Mouse (Mus musculus): ENCODE measurements around the gene Fam110a.

Fam110a gene

DNA sequence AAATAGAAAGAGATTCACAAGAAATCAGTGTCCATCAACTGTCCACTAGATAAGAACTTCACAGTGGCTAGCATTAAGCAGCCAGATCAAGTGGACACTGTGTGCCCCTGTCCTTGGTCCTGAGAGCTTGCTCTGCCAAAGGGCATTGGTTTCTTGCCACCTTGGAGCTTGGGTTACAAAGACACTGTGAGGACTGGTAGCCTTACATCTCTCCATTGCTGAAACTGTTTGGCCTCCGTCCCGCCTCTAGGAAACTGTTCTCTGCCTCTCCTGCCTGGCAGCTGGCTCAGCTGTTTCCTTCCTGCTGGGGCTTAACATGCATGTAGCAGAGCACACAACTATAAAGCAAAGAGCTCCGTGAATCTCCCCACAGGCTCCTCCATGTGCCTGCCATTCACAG is 42.1 kb downstream of the Fam110a start:
- DNase-seq (ENCODE audit: low spot score), result peak; percentile 44

DNA sequence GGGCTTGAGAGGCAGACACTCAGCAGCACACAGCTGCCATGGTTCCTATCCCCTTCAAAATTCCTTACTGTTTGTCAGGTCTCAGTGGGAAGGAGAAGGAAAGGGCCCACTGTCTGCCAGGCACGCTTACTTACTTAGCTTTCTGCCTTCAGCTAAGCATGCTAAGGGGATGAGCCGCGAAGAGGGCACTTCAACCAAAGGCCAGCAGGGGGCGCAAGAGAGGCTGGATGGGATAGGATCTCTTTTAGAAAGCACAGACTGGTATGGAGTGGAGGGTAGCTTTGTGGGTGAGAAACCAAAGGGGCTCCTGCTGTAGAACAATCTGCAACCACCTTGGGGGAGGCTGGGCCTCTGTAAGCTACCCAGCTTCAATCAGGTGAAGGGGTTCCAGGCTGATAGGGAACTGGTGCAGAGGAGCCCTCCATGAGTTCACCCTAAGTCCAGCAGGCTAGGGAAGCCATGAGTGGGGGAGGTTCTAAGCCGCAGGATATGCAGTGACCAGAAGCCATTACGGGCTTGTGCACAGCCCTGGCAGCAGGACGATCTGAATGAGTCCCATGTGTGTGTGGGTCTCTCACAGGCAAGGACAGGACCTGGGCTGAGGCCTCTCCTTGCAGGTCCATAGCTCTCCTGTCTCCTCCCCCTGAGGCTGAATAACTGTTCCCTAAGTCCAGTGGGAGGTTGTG is 49.5 kb downstream of the Fam110a start:
- peak; percentile 85 for DNase-seq (ENCODE audit: low spot score)

DNA sequence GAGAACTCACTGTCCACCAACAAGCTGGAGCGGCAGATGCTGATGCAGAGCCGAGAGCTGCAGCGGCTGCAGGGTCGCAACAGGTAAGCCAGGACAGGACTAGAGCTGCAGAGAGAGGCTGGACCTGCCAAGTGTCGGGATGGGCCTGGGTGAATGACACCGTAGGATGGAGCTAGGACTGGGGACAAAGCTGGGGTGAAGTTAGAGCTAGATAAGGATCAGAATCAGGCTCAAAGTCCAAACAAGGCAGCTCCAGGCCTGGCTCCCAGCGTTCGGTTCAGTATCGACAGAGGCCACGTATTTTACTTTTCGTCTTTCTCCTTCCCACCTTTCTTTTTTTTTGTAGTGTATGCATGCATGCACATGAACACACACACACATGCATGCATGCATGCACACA is 52.9 kb downstream of the Fam110a start:
- DNase-seq (ENCODE audit: low spot score), result no peak

DNA sequence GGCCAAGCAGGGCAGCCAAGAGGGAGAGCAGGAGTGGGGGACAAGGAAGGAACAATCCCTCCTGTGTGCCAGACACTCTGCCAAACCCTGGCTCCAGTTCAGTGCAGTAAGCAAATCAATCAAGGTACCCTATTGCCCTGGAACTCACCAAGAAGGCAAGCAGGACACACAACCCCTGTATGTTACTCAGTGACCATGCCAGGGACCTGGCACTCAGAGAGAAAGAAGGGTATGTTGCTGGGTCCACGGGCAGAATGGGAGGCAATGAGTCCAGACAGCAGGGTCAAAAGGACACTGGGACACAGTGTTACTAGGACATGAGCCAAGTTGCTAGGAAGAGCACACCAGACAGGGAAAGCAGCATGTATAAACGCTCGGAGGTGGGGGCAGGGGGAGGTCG is 54.3 kb downstream of the Fam110a start:
- DNase-seq (ENCODE audit: low spot score), result no peak

DNA sequence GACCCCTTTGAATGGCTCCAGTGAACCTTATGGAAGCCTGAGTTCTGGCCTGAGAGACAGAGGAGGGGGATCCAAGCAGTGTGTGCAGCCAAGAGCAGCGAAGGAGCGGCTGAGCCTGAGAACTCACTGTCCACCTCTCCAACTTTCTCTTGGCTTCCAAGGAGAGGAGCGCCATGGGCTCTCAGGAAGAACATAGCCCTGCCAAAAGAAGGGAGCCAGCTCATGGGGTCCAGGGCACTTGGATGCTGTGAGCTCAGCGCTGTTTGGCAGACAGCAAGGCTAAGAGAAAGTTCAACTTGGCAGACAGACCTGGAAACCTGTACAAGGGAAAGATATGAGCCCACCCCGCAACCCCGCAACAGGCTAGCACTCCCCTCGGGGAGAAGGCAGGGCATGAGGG is 55.7 kb downstream of the Fam110a start:
- no peak for DNase-seq (ENCODE audit: low spot score)

DNA sequence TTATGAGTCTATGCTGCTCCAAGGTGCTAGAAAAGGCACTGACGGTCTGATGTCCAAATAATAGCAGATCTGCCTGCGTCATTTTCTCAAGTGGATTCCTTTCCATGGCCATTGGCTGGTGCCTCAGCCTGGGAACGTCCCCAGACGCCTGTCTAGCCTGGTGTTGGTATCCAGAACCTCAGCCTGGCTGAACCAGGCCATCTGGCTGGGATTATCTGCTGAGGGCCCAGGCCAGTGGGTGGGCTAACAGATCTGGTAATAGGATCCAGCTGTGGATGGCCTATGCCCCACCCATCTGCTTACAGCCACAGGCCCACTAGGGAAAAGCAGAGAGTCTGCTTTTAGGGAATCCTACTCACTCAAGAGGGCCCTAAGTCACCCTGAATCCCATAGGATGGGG is 58.4 kb downstream of the Fam110a start:
- DNase-seq (ENCODE audit: low spot score), result peak; percentile 73

DNA sequence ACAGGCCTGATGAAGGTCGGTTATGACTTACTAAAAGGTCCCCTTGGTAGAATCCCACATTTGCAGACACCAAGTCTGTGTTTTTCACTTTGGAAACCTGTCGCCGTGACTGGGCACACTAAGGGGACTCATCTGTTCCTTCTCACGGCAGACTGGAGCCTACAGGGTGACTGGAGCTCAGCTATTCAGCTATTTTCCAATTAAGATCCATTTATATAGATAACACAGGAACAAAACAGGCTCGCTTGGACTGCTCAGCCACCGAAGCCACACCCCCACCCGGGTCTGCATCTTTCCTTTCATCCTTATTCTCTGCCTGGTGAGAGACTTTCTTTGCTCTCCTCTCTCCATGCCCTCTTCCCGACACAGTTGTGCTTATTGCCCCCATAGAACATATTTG is 59.0 kb downstream of the Fam110a start:
- no peak for DNase-seq (ENCODE audit: low spot score)

Measured in embryo, embryonic 10 days (tissue).